Mouse (Mus musculus): ENCODE measurements around the gene Fggy.

Fggy gene

GRCm38 (mm10) chr4:95896571-95896970, 339.3 kb downstream of the Fggy start:
- DNase-seq (ENCODE audit: extremely low read depth, low read depth, low spot score): no peak

GRCm38 (mm10) chr4:95897236-95897874, 340.0 kb downstream of the Fggy start:
- no peak for DNase-seq (ENCODE audit: extremely low read depth, low read depth, low spot score)

- no peak for DNase-seq (ENCODE audit: extremely low read depth, low read depth, low spot score)
These were observed 341.4 kb downstream of the Fggy start for GRCm38 (mm10) chr4:95898714-95899113.

GRCm38 (mm10) chr4:95899926-95900712, 342.8 kb downstream of the Fggy start:
- DNase-seq (ENCODE audit: extremely low read depth, low read depth, low spot score): no peak

GRCm38 (mm10) chr4:95900815-95901214, 343.5 kb downstream of the Fggy start:
- DNase-seq (ENCODE audit: extremely low read depth, low read depth, low spot score): no peak

GRCm38 (mm10) chr4:95906141-95906540, 348.8 kb downstream of the Fggy start:
- no peak for DNase-seq (ENCODE audit: extremely low read depth, low read depth, low spot score)

- no peak for DNase-seq (ENCODE audit: extremely low read depth, low read depth, low spot score)
These were observed 352.7 kb downstream of the Fggy start for GRCm38 (mm10) chr4:95909689-95910654.

GRCm38 (mm10) chr4:95913026-95913425, 355.7 kb downstream of the Fggy start:
- no peak for DNase-seq (ENCODE audit: extremely low read depth, low read depth, low spot score)

- no peak for DNase-seq (ENCODE audit: extremely low read depth, low read depth, low spot score)
These were observed 358.6 kb downstream of the Fggy start for GRCm38 (mm10) chr4:95915628-95916579.

GRCm38 (mm10) chr4:95917703-95918102, 360.4 kb downstream of the Fggy start:
- no peak for DNase-seq (ENCODE audit: extremely low read depth, low read depth, low spot score)

GRCm38 (mm10) chr4:95920448-95920847, 363.1 kb downstream of the Fggy start:
- no peak for DNase-seq (ENCODE audit: extremely low read depth, low read depth, low spot score)

- DNase-seq (ENCODE audit: extremely low read depth, low read depth, low spot score): no peak
These were observed 367.2 kb downstream of the Fggy start for GRCm38 (mm10) chr4:95924210-95925184.

GRCm38 (mm10) chr4:95928846-95929245, 371.5 kb downstream of the Fggy start:
- DNase-seq (ENCODE audit: extremely low read depth, low read depth, low spot score): no peak

- DNase-seq (ENCODE audit: extremely low read depth, low read depth, low spot score): no peak
These were observed 372.6 kb downstream of the Fggy start for GRCm38 (mm10) chr4:95929936-95930335.

GRCm38 (mm10) chr4:95931331-95931730, 374.0 kb downstream of the Fggy start:
- peak; percentile 36 for DNase-seq (ENCODE audit: extremely low read depth, low read depth, low spot score)

GRCm38 (mm10) chr4:95933801-95934356, 376.6 kb downstream of the Fggy start:
- no peak for DNase-seq (ENCODE audit: extremely low read depth, low read depth, low spot score)

GRCm38 (mm10) chr4:95934384-95935035, 377.2 kb downstream of the Fggy start:
- no peak for DNase-seq (ENCODE audit: extremely low read depth, low read depth, low spot score)

- no peak for DNase-seq (ENCODE audit: extremely low read depth, low read depth, low spot score)
These were observed 381.4 kb downstream of the Fggy start for GRCm38 (mm10) chr4:95938701-95939100.

Data from fat pad, adult 2 months (tissue).